Mouse (Mus musculus): Measurements from ENCODE around the gene Dennd6a. TPM values are rescaled to one million over a fixed set of nuclear protein-coding genes. Genes with fewer than 3 reads are reported as not detected.

Gene Dennd6a
- polyA plus RNA-seq, 1 experiment from 2014 or later: 35.1 TPM

DNA sequence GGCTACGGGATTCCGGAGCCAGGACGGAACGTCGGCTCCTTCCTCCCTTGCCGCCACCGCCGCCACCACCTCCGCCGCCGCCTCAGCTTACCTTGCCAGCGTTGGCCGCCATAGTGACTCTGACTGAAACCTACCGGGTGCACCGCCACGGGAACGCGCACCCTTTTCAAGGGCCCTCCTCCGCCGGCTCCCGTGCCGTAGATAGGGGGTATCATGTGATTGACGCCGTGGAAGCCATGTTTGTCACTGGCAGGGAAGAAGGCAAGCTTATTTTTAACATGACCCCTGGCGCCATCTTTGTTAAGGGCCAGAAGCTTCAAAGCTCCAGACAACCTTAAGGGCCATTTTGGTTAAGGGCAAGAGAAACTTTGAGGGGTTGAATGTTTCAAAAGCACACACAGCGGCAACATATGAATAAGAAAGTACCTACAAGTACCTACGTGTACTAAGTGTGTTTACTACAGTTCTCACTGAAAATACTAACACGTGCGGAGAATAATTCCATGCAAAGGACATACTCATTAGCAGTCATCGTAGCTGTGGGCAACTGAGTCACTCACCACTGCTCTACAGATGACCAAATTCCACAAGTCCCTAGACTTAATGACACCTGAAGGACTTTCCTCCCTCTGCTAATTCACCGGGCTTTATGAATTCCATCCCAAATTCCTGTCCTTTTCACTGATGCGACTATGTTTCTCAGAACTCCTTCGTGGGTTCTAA is 38.7 kb upstream of the Dennd6a start, which contains the start of gene Slmap:
Slmap (minus strand) TSS at position 175 of the 723 bp plus-strand sequence.
- Histone ChIP-seq H3K36me3 (ENCODE audit: control insufficient read depth, insufficient read depth, low read length) (no peaks in the 10 kb centered on the region), H3K27ac (ENCODE audit: low read depth, low read length) (peak within 1 kb of the TSS; percentile 74), H3K9me3 (ENCODE audit: control insufficient read depth, low read length) (no peaks in the 10 kb centered on the region), H3K9ac (ENCODE audit: low read depth, low read length) (peak within 1 kb of the TSS; percentile 88), H3K4me2 (replicated peaks; ENCODE audit: low read depth, low read length) (peak within 1 kb of the TSS; percentile 96), H3K4me3 (ENCODE audit: low read depth, low read length) (peak within 1 kb of the TSS; percentile 91), H3K4me1 (replicated peaks; ENCODE audit: control insufficient read depth, insufficient read depth, low read length) (peaks cover 6% of the 10 kb centered on the region; the same call in 1 of the 2 replicates), H3K27me3 (ENCODE audit: control insufficient read depth, insufficient read depth, low read length) (no peaks in the 10 kb centered on the region)
- 12% methylated on average over 33 of the region's 33 CpGs for WGBS
- ATAC-seq (ENCODE audit: low FRiP score): peak; percentile 94
- DNase-seq (ENCODE audit: low spot score): peak; percentile 99

DNA sequence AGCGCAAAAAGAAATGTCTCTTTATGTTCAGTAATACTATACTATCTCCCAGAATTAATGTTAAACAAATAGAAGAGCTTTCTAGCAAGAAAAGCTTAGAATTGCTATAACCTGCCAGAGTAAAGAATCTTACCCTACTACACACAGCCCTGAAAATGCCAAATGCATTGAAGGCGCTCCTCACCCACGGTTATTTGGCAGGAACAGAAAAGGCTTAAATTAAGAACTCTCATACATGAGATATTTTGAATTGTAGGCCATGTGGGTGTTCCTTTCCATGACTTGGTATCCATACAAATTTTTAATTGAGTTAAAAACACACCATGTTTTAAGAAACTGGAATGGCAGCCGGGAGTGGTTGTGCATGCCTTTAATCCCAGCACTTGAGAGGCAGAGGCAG is 34.4 kb upstream of the Dennd6a start:
- Histone ChIP-seq H3K4me3 (ENCODE audit: low read depth, low read length) (no peak overlapping the region), H3K27me3 (ENCODE audit: control insufficient read depth, insufficient read depth, low read length) (no peaks in the 10 kb centered on the region), H3K27ac (ENCODE audit: low read depth, low read length) (no peak overlapping the region), H3K9ac (ENCODE audit: low read depth, low read length) (no peak overlapping the region), H3K4me1 (replicated peaks; ENCODE audit: control insufficient read depth, insufficient read depth, low read length) (no peaks in the 10 kb centered on the region), H3K4me2 (replicated peaks; ENCODE audit: low read depth, low read length) (no peak overlapping the region), H3K36me3 (ENCODE audit: control insufficient read depth, insufficient read depth, low read length) (no peaks in the 10 kb centered on the region), H3K9me3 (ENCODE audit: control insufficient read depth, low read length) (no peaks in the 10 kb centered on the region)
- DNase-seq (ENCODE audit: low spot score) (no peak), ATAC-seq (ENCODE audit: low FRiP score) (no peak)
- WGBS: 91% methylated on average over 4 of the region's 4 CpGs

DNA sequence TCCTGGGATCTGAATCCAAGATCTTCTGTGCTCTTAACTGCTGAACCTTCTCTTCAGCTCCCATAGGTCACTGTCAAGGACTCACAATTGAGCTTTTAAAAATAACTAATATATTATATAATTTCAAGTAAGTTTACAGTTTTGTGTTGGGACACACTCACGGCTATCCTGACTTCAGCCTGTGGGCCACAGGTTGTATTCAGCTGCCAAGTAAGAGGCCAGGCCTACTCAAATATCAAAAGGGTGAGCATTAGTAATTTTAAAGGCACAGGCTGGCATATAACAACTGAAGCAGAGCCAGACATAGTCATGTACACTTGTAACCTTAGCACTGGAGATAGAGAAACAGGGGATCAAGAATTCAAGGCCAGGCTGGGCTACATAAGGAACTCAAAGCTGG is 33.1 kb upstream of the Dennd6a start:
- Histone ChIP-seq H3K4me2 (replicated peaks; ENCODE audit: low read depth, low read length) (no peak overlapping the region), H3K27me3 (ENCODE audit: control insufficient read depth, insufficient read depth, low read length) (no peaks in the 10 kb centered on the region), H3K4me1 (replicated peaks; ENCODE audit: control insufficient read depth, insufficient read depth, low read length) (no peaks in the 10 kb centered on the region), H3K36me3 (ENCODE audit: control insufficient read depth, insufficient read depth, low read length) (no peaks in the 10 kb centered on the region), H3K27ac (ENCODE audit: low read depth, low read length) (no peak overlapping the region), H3K9me3 (ENCODE audit: control insufficient read depth, low read length) (no peaks in the 10 kb centered on the region), H3K9ac (ENCODE audit: low read depth, low read length) (no peak overlapping the region), H3K4me3 (ENCODE audit: low read depth, low read length) (no peak overlapping the region)
- no peak for DNase-seq (ENCODE audit: low spot score)
- no peak for ATAC-seq (ENCODE audit: low FRiP score)
- WGBS: 86% methylated on average over 1 of the region's 1 CpGs

- DNase-seq (ENCODE audit: low spot score) (no peak), ATAC-seq (ENCODE audit: low FRiP score) (no peak)
- no peaks in the 10 kb centered on the region for H3K27me3 ChIP-seq (ENCODE audit: control insufficient read depth, insufficient read depth, low read length)
- H3K4me3 ChIP-seq (ENCODE audit: low read depth, low read length): no peak overlapping the region
- no peak overlapping the region for H3K27ac ChIP-seq (ENCODE audit: low read depth, low read length)
- no peak overlapping the region for H3K9ac ChIP-seq (ENCODE audit: low read depth, low read length)
- 93% methylated on average over 1 of the region's 1 CpGs for WGBS
- no peaks in the 10 kb centered on the region for H3K4me1 ChIP-seq (replicated peaks; ENCODE audit: control insufficient read depth, insufficient read depth, low read length)
- no peaks in the 10 kb centered on the region for H3K36me3 ChIP-seq (ENCODE audit: control insufficient read depth, insufficient read depth, low read length)
- H3K4me2 ChIP-seq (replicated peaks; ENCODE audit: low read depth, low read length): no peak overlapping the region
- H3K9me3 ChIP-seq (ENCODE audit: control insufficient read depth, low read length): no peaks in the 10 kb centered on the region
Observed at GRCm38 (mm10) chr14:26542136-26542535, 31.5 kb upstream of the Dennd6a start.

GRCm38 (mm10) chr14:26547516-26548488 is 25.9 kb upstream of the Dennd6a start:
- no peaks in the 10 kb centered on the region for H3K9me3 ChIP-seq (ENCODE audit: control insufficient read depth, low read length)
- no peak overlapping the region for H3K4me2 ChIP-seq (replicated peaks; ENCODE audit: low read depth, low read length)
- H3K27ac ChIP-seq (ENCODE audit: low read depth, low read length): no peak overlapping the region
- H3K4me3 ChIP-seq (ENCODE audit: low read depth, low read length): no peak overlapping the region
- WGBS: 84% methylated on average over 10 of the region's 10 CpGs
- H3K27me3 ChIP-seq (ENCODE audit: control insufficient read depth, insufficient read depth, low read length): no peaks in the 10 kb centered on the region
- H3K4me1 ChIP-seq (replicated peaks; ENCODE audit: control insufficient read depth, insufficient read depth, low read length): no peaks in the 10 kb centered on the region
- H3K36me3 ChIP-seq (ENCODE audit: control insufficient read depth, insufficient read depth, low read length): no peaks in the 10 kb centered on the region
- no peak for ATAC-seq (ENCODE audit: low FRiP score)
- no peak overlapping the region for H3K9ac ChIP-seq (ENCODE audit: low read depth, low read length)
- DNase-seq (ENCODE audit: low spot score): no peak

DNA sequence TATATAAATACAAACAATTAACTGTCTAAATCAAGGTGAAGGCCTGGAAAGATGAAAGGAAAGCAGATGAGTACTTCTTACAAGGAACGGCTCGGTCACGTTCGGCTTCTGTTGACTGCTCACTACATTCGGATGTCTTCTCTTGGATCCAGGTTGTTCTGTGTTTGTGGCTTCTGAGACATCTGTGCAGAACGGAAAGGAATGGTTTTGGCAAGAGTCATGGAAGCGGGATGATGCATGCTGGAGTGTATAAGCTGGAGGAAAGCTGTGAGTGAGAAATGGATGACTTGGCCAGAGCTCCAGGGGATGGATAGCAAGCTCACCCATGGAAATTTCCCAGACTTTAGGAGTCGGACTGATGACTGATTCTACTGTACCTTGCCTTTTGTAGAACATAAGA is 22.9 kb upstream of the Dennd6a start:
- Histone ChIP-seq H3K27ac (ENCODE audit: low read depth, low read length) (no peak overlapping the region), H3K4me3 (ENCODE audit: low read depth, low read length) (no peak overlapping the region), H3K9ac (ENCODE audit: low read depth, low read length) (no peak overlapping the region), H3K4me2 (replicated peaks; ENCODE audit: low read depth, low read length) (no peak overlapping the region), H3K36me3 (ENCODE audit: control insufficient read depth, insufficient read depth, low read length) (no peaks in the 10 kb centered on the region), H3K27me3 (ENCODE audit: control insufficient read depth, insufficient read depth, low read length) (no peaks in the 10 kb centered on the region), H3K9me3 (ENCODE audit: control insufficient read depth, low read length) (no peaks in the 10 kb centered on the region), H3K4me1 (replicated peaks; ENCODE audit: control insufficient read depth, insufficient read depth, low read length) (no peaks in the 10 kb centered on the region)
- WGBS: 94% methylated on average over 8 of the region's 8 CpGs
- ATAC-seq (ENCODE audit: low FRiP score) (no peak), DNase-seq (ENCODE audit: low spot score) (no peak)

- WGBS: 87% methylated on average over 2 of the region's 2 CpGs
- no peaks in the 10 kb centered on the region for H3K4me1 ChIP-seq (replicated peaks; ENCODE audit: control insufficient read depth, insufficient read depth, low read length)
- H3K27ac ChIP-seq (ENCODE audit: low read depth, low read length): no peak overlapping the region
- H3K4me3 ChIP-seq (ENCODE audit: low read depth, low read length): no peak overlapping the region
- H3K9ac ChIP-seq (ENCODE audit: low read depth, low read length): no peak overlapping the region
- H3K36me3 ChIP-seq (ENCODE audit: control insufficient read depth, insufficient read depth, low read length): no peaks in the 10 kb centered on the region
- ATAC-seq (ENCODE audit: low FRiP score) (no peak), DNase-seq (ENCODE audit: low spot score) (no peak)
- H3K27me3 ChIP-seq (ENCODE audit: control insufficient read depth, insufficient read depth, low read length): no peaks in the 10 kb centered on the region
- no peaks in the 10 kb centered on the region for H3K9me3 ChIP-seq (ENCODE audit: control insufficient read depth, low read length)
- no peak overlapping the region for H3K4me2 ChIP-seq (replicated peaks; ENCODE audit: low read depth, low read length)
Observed at GRCm38 (mm10) chr14:26552441-26552840, 21.2 kb upstream of the Dennd6a start.

DNA sequence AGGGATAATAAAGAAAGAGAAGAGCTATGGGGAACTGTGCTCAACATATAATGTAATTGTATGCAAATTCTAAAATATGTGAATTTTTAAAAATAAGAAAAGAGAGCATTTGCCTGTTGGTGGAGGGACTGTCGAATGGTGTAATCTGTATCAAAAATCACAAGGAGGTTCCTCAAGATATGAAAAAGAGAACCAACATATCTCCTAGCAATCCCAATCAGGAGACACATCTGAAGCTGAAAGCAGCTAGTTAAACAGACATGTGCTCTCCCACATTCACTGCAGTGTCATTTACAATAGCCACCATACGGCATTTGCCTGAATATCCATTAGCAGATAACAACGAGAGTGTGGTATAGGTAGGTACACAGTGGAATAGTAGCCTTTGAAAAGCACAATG is 20.8 kb upstream of the Dennd6a start:
- Histone ChIP-seq H3K9ac (ENCODE audit: low read depth, low read length) (no peak overlapping the region), H3K4me3 (ENCODE audit: low read depth, low read length) (no peak overlapping the region), H3K4me1 (replicated peaks; ENCODE audit: control insufficient read depth, insufficient read depth, low read length) (no peaks in the 10 kb centered on the region), H3K36me3 (ENCODE audit: control insufficient read depth, insufficient read depth, low read length) (no peaks in the 10 kb centered on the region), H3K27ac (ENCODE audit: low read depth, low read length) (no peak overlapping the region), H3K27me3 (ENCODE audit: control insufficient read depth, insufficient read depth, low read length) (no peaks in the 10 kb centered on the region), H3K9me3 (ENCODE audit: control insufficient read depth, low read length) (no peaks in the 10 kb centered on the region), H3K4me2 (replicated peaks; ENCODE audit: low read depth, low read length) (no peak overlapping the region)
- ATAC-seq (ENCODE audit: low FRiP score) (no peak), DNase-seq (ENCODE audit: low spot score) (no peak)
- WGBS: 83% methylated on average over 3 of the region's 3 CpGs

Measured in hindbrain, embryonic 11.5 days (tissue).